Mouse (Mus musculus) T-cell, adult 66 days (primary cell): ENCODE data around the gene Nup35. TPM values are rescaled to one million over a fixed set of nuclear protein-coding genes. Genes with fewer than 3 reads are reported as not detected.

Experiments used
- total RNA-seq, 2 experiments: library from RNA; stranded (reverse); gene quantifications; 3 replicates in 1 of 2; 4 replicates in 1 of 2; pipeline ENCODE4 v1.2.4; 2023

The Nup35 gene
- total RNA-seq, result 10 to 100 TPM; 24.8 to 25.0 TPM

GRCm38 (mm10) chr2:80616854-80617737, at the start of gene Nup35, which contains the start of gene Dusp19:
TSS of gene Nup35 (plus strand) at chr2:80617236.
TSS of gene Dusp19 (plus strand) at chr2:80617045.

GRCm38 (mm10) chr2:80581043-80581711, 35.9 kb upstream of the Nup35 start, which contains the start of gene Nckap1:
TSS of gene Nckap1 (minus strand) at chr2:80581380.

Other genes starting within 250 kb of the Nup35 start
- not detected for gene Frzb, start 169.6 kb upstream of the Nup35 start, total RNA-seq
- gene Nckap1, start 35.9 kb upstream of the Nup35 start, total RNA-seq, result 1 to 10 TPM; 5.4 to 8.4 TPM
- gene Dusp19, start 191 bp upstream of the Nup35 start, total RNA-seq, result 1 to 10 TPM; 5.6 to 6.6 TPM